Mouse (Mus musculus): ENCODE measurements at regions not wholly inside any gene's neighbourhood (a gene's known extent, or its start where the extent isn't known, plus 50 kb on each side); places are given as distances from the start of the nearest gene placed in this dataset.

DNA sequence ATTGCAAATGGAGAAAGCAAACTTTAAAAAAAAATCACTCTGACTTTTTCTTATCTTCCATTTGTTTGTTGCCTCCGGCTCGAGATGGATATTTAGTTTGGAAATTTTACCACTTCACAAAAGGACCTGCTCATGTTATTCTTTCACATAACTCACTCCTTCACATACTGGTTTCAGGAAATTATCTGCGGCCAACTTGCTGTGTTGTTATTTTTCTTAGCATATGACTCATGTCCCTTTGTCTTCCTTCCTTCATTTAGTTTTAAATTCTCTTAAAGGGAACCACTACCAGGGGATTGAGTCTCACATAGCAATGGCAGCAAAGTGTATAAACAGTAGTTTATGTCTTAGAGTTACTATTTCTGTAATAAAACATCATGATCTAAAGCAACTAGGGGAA, 217.8 kb downstream of the Ahr start:
- DNase-seq (ENCODE audit: low spot score in 2 of 2), result no peak

DNA sequence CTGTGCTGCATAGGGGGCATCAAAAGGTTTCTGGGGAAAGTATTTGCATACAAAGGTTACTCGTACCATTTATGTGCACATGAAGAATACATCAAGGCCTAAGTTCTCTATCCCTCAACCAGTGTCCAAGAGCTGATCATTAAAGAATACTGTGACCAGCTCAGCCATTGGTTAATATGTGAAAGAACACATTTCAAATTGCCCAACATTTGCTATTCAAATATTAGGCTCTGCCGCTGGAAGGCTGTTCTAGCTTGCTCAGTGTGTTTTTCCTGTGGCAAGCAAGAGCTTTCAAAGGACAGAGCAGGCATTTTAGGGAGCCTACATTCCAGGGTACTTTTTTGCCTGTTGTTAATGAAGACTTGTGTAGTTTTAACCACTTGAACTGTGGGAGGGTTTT, 220.8 kb downstream of the Ahr start:
- no peak for DNase-seq (ENCODE audit: low spot score in 2 of 2)

DNA sequence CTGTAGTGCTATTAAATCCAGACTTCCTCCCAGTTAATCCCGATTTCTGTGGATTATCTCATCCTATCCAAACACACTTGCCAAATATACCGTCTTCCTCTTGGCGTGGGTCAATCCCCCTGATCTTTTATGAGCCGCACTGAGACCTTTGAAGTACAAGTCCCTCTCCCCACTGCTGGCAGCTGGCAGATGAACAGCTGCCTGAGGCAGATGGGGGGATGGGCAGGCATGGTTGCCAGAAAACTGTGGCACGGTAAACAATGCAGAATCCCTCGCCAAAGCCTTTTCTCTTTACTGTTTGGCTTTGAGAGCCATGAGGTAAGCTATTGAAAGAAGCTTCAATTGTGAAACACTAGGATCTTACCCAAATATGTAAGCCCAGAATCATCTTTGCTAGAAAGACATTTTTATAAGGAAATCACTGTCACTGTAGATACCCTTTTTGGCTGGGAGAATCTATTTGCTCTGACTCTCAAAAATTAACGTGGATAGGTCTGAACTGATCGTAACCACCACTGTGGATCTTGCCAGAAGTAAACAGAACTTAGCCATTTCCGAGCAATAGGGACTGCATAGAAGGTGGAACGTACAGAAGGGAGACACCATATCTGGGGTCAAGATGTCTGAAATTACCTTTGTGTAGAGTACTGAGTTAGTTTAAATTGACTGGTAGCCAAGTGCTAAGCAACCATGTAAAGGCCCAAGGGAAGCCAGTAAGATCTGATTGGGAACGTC, 221.5 kb downstream of the Ahr start:
- DNase-seq (ENCODE audit: low spot score in 2 of 2), result peak in 1 of 2 experiments; percentile 18

DNA sequence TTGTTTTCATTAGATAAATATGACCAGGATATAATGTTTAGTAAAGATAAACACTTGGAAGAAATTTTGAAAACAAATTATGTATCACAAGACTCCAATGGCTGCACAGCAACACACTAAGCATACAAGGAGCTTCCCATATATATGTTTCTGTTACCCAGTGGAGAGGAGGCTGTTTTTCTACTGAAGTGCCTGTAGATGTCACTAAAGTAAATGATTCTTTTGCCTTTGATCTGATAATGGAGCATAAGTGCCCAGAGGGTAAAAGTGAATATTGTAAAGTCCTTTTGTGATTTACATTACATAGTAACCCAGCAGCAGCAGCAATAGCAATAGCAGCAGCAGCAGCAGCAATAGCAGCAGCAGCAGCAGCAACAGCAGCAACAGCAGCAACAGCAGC, 226.3 kb downstream of the Ahr start:
- DNase-seq (ENCODE audit: low spot score in 2 of 2), result peak in 1 of 2 experiments; percentile 15

DNA sequence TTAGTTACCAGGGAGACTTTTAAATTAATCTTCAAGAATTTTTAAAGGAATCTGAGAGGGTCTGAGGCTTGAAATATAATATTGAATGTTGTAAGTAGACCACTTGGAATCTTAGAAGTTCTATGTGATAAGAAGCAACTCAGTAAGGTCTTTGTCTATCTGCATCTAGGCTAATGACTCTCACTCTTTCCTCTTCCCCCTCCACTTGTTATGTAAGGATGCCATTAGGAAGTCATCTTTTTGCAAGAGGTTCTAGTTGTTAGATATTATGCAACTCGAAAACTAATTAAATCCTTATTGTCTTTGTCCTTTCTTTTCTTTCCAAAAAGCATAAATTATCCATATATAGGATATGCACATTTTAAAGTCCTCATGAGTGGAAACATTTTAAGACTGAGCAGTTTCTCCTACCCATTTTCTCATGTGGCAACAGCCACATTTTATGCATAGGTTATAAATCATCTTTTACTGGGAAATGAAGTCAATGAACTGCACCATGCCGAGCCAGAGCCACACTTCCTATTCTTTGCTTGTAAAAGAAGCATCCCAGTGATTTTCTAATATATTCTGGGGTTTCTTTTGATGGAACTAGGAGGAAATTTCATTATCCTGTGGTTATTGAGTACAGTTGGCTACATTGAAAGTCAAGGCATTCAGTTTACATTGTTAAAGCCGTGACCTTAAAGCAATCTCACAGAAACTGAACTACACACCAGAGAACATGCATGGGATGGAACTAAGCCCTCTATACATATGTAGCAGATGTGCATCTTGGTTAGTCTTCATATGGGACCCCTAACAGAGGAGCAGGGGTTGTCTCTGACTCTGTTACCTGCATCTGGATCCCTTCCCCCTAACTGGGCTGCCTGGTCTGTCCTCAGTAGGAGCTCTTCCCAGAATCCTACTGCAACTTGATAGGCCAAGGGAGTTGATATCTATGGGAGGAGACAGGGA, 230.8 kb downstream of the Ahr start:
- DNase-seq (ENCODE audit: low spot score in 2 of 2), result no peak

DNA sequence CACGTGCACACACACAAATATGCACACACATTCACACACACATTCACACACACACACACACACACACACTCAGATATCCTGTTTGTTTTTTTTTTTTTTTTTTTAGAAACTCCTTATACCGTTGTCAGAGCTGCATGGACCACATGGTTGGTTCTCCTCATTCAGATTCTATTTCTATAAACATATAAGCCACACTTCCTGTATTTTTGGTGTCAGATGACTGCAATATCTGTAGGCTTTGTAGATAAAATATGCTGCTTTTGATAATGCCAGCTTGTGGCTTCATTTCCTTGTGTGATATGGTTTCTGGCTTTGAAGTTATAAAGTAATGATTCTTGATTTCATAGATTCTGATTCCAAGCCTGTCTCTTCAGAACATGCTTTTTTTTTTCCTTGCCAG, 231.7 kb downstream of the Ahr start:
- DNase-seq (ENCODE audit: low spot score in 2 of 2), result no peak

DNA sequence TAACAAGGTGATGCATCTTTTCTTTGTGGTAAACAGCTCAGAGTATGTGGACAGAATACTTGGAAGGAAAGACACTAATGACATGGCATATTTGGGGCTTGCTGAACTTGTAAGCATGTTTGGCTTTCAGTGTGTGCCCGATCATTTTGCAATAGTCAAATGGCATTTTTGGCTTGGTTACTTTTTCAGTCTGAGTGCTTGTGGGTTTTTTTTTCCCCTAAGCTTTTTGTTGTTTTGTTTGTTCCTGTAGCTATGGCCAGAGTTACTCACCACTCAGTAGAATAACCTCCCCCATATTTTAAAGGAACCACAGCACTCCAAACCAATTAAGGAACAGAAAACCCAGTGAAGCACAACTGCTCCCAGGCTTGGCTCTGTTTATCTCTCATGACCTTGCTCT, 240.2 kb downstream of the Ahr start:
- DNase-seq (ENCODE audit: low spot score in 2 of 2), result no peak

DNA sequence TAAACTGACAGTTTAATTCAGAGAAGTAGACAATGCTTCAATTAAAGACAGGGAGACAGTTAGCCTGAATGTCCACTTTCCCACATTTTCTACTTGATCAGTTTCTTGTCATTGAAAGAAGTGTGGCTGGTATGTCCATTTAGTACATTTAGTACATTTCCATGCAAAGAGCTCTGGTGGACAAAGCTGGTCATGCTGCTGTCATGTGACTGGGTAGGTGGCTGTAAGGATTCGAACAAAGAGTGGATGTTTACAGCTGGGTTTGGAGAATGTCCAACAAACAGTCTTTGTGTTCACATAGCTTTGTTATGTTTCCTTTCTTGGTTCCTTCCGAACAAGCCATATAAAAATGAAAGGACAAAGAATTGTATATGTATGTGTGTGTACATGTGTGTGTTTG, 241.3 kb downstream of the Ahr start:
- no peak for DNase-seq (ENCODE audit: low spot score in 2 of 2)

DNA sequence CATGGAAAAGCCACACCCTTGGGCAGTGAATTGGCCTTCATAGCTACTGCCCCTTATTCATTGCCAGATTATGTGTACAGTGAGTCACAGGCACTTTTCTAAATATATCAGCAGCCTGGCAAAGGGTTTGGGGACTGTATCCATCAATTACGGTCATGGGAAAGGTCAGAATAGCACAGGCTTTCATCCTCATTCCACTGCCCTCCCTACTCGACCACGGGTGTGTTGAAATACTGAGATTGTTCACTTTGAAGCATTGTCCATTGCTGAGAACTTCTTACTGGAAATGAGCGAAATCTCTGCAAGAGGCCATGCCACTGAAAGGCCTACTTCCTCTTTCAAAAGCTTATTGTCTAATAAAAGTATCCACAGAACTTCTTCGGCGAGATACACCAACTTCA, 242.9 kb downstream of the Ahr start:
- DNase-seq (ENCODE audit: low spot score in 2 of 2), result no peak

DNA sequence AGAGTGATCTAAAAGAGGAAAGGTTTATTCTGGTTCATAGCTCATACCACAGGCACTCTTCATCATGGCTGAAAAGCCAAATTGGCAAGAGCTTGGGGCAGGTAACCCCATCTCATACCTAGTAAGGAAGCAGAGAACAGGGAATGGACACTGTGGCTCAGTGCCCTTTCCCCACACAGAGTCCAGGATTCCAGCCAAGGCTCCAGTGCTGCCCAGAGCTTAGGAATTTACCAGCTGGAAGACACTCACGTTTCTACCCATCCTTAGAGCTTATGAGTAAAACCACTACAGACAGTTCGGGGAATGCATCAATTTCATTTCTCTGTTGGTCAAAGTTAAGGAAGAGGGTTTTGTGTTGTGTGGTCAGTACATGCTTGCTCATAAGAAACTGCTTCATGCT, 241.0 kb downstream of the Snx13 start:
- no peak for DNase-seq (ENCODE audit: low spot score in 2 of 2)

DNA sequence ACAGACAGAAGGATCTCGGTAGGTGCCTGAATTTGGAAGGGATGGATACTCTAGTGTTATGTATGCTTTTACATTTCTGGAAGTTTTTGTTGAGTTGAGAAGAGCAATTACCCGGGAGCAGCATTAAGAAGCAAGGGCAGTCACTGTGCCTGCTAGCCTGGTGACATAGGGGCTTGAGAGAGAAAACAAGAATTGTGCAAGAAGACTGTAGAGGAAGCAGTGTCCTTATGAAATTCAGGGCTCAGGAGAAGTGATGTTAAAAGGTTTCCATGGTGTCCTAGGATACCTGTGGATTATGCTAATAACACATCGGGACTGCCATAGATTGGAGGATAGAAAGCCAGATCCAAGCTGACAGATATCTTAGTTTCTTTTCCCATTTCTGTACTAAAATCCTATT, 240.6 kb downstream of the Snx13 start:
- no peak for DNase-seq (ENCODE audit: low spot score in 2 of 2)

DNA sequence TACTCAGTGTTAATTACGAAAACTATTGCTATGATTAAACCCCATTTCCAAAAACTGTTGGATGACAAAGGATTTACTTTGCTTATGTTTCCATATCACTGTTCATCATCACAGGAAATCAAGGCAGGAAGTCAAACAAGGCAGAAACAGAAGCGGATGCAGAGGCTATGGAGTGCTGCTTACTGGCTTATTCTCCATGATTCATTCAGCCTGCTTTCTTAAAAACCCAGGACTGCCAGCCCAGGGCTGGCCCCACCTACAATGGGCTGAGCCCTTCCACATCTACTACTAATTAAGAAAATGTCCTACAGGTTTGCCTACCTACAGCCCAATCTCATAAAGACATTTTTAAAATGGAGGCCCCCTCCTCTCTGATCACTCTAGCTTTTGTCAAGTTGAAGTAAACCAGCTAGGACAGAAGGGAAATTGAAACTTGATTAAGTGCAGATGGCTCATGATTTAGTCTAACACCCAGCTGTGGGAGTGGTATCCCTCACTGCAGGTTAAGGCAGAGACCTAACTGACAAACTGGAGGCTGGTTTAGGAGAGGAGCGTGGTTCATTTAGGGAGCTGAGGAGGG, 240.1 kb downstream of the Snx13 start:
- no peak for DNase-seq (ENCODE audit: low spot score in 2 of 2)

DNA sequence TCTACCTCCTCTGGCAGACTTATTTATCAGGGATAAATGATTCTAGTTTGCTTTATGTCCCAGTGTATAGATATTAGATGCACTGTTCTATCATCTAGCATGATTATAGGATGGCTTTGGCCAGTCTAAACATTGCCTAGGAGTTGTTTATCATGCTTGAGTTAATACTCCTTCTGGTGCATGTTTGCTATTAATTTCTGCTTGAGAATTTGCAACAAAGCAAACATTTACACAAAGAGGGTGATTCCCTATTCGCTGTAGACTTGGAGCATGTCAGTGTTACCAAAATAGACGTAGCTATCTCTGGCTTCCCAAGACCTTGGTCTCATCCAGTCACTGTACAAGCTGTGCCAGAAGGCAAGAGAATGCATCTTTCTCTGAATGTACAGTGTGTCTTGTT, 237.4 kb downstream of the Snx13 start:
- DNase-seq (ENCODE audit: low spot score in 2 of 2), result no peak

DNA sequence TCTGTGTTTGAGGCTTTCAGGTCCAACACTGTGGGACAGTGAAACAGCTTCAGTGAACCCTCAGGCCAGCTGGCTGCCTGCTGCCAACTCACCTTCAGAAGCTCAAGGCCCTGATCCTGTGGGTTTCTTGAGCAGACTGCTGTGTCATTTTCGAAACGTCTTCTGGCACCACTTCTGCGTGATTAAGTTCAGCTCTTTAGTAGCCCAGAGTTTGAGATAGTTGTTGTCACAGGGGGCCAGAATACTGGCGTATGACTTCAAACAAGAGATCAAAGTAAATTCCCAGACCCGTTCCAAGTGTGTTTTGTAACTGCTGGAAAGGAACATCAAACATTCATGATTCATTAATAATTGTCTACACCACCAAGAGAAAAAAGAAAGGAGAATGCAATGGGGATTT, 236.9 kb downstream of the Snx13 start:
- no peak for DNase-seq (ENCODE audit: low spot score in 2 of 2)

DNA sequence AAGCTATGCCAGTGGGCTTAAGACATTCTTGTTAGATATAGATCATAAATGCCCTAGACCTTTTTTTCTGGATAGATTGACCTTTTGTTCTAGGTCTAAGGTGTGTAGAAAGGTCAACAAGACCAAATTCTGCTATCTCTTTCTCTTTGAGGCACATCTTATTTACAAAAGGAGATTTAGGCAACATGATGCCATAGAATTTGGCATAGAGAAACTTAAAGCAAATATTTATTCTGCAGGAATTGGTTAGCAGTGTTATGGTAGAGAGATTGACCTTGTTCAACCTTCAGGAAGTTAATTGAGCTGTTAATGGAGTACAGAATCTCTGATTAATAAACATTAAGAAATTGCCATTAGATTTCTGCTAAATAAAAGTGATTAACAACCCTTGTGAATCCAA, 236.4 kb downstream of the Snx13 start:
- no peak for DNase-seq (ENCODE audit: low spot score in 2 of 2)

DNA sequence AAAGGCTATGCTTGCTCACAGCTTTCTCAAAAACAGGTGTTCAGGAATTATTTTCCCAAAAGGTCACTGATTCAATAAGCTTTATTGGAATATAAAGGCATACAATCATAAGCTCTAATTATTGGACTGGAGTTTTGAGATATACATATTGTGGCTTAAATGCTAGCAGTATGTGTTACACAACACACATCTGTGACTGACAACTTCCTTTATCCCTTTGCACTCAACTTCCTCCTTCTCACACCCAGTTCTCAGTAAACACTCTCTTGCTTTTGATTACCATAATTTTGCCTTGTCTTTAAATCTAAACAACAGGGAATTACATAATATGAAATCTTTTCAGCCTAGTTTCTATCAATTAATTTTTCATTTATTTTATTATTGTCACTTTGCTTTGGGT, 222.5 kb downstream of the Snx13 start:
- DNase-seq (ENCODE audit: low spot score in 2 of 2), result no peak

DNA sequence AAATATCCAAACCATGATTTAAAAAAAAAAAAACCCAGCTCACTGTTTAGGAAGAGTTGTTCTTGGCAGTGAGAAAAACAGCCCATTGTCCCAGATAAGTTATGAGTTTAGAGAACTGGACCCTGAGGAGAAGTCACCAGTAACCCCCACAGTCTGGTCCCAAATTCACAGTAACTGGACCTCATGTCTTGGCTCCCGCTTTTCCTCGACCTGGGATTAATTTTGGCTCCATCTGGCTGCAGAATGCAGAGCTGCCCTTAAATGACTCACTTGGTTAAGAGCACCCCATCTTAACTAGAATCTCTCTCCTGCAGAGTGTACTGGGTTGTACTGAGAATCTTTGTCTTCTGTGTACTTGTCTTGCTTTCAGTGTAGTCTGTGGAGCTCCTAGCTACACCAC, 221.0 kb downstream of the Snx13 start:
- no peak for DNase-seq (ENCODE audit: low spot score in 2 of 2)

DNA sequence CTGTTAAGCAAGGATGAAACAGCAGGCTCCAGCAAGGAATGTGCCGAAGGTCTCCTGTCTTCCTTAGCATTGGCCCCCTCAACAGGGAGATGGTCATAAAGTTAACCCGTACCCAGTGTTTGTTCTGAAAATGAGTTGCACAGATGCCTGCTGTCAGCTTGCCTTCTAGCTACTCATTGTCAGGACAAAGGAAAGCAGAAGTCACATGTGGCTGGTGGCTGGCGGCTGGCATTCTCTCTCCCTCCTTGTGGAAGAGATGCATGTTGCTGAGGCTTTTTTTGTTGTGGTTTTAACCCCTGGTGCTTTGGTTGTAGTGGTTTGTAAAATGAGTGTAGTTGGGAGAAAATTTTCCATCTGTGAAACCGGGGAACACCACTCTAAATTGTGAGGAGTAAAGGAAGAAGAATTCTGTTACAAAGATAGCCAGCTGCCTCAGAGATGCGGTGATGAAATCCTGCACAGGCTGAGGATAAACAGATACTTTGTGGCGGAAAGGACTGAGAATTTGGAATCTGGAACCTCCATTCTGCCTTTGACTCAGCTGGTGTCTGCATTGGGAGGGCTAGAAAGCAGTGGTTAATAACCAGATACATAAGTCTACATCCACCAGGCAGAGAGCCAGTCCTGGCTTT, 220.2 kb downstream of the Snx13 start:
- no peak for DNase-seq (ENCODE audit: low spot score in 2 of 2)

DNA sequence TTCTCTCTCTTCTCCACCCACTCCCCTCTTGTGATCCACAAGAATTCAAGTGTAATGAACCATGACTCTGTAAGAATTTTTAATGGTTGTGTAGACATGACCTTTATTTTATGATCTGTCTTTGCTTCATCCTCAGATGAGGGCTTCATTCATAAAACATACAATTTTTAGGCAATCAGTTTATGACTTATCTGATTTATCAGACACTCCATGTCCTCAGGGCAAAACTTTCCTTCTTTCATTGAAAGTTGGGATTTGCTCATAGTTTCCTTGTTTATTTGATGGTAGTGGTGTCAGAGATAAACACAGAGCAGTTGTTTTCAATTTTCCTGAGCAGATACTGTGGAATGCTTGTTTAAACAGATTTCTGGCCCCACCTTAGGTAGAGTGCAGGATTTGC, 212.8 kb downstream of the Snx13 start:
- DNase-seq (ENCODE audit: low spot score in 2 of 2), result no peak

DNA sequence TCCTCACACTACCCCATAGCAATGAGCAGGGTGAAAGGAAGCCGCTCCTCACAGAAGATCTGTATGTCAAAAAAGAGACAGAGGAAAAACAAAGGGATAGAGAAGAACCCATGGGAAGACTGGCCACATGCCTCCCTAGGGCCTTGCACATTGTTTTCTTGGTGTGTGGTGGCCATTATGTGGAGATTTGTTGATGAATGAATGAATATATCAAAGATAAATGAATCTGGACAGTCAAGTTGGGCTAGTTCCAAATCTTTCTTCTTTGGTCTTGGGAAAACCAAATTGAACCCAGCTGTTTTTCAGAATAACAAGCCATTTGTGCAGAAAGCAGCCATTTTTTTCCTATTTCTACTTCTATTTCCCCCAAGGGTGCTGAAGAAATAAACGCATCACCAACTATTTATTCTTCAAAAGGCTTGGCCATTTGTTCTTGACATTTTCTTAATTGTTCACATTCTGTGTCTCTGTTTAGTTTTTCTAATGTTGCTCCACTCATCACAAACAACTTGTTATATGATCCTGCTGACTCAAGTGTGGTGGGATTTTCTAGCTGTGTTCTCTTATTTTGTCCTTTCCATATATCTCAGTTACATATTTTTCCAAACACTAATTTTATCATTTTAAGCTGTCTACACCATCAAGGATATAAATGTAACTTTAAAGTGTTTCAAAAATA, 208.9 kb downstream of the Snx13 start:
- no peak for DNase-seq (ENCODE audit: low spot score in 2 of 2)

DNA sequence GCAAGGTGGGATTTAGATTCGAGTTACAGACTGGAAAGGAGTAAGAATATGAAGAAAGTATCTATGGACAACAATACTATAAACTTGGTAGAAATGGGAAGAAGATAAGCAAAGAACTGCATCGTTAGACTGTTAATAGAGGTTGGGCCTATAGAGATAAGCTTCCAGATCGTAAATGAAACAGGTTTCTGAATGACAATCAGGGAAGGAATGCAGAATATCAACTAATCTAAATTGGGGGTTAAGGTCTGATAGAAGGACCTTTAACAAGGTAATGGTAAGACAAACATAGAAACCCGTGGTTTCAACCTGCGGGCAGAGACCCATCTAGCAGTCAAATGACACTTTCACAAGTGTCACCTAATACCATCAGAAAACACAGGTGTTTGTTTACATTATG, 201.5 kb downstream of the Snx13 start:
- DNase-seq (ENCODE audit: low spot score in 2 of 2), result no peak

Data from layer of hippocampus, adult 18-20 months (tissue).